In the genomic region with DNA sequence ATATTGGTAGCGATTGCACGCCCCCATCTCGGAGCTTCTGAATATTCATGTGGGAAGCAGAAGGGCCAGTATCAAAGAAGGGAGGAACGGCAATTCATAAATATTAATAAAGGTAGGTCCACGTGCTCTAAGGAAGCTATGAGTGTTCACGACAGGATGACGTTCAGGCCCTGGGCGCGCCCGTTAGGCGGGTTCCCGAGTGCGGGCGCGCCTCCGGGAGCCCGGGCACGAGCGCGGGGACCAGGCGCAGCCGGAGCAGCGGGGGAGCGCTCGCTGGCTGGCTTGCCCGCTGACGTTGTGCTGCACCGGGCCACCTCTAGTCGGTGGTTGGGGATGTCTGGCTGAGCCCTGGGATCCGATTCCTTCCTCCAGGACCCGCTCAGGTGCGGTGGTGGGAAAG, we compare ENCODE assay signal across 8 mouse cellular contexts. TPM values are rescaled to one million over a fixed set of nuclear protein-coding genes. Genes with fewer than 3 reads are reported as not detected.
DNase-seq lines count a peak whose midpoint lies in the region; ATAC-seq and TF ChIP-seq lines count a peak whose summit lies in the region.

No protein-coding gene starts in this region.

- peak overlapping the region; percentile 67 for H3K4me2 ChIP-seq in liver, postnatal 0 days (ENCODE audit: low read depth, low read length)

- TF ChIP-seq EP300 in liver, postnatal 0 days (IDR thresholded peaks at IDR 0.05; ENCODE audit: low read depth): no peak

- TF ChIP-seq CTCF in liver, postnatal 0 days (IDR thresholded peaks at IDR 0.05; ENCODE audit: low read depth): no peak

- DNase-seq in ZHBTc4 (ENCODE audit: low read depth, low spot score): peak; percentile 81
- peak; percentile 96 to 97 for DNase-seq in cerebellum, postnatal 10 days
- DNase-seq in frontal cortex, postnatal 10 days (ENCODE audit: low spot score in 2 of 2): peak; percentile 87 to 88
- DNase-seq in layer of hippocampus, adult 8-10 months (ENCODE audit: low spot score in 2 of 2): peak; percentile 91 to 92
- peak; percentile 58 for DNase-seq in liver, postnatal 0 days
- peak; percentile 37 for DNase-seq in ovary, adult 18-20 months (ENCODE audit: low spot score)
- peak; percentile 61 to 62 for DNase-seq in urinary bladder, postnatal 4 days (ENCODE audit: low spot score in 2 of 2)

- WGBS in liver, postnatal 0 days (ENCODE audit: insufficient replicate concordance): under 1% methylated on average over 32 of the region's 32 CpGs

- H3K27ac ChIP-seq in liver, postnatal 0 days (ENCODE audit: low read depth): no peak overlapping the region

- H3K4me3 ChIP-seq in liver, postnatal 0 days (ENCODE audit: low read depth, low read length): peak overlapping the region; percentile 37

- H3K36me3 ChIP-seq in liver, postnatal 0 days (replicated peaks; ENCODE audit: insufficient read depth, low read length): no peaks in the 10 kb centered on the region

- H3K4me1 ChIP-seq in liver, postnatal 0 days (ENCODE audit: insufficient read depth): no peaks in the 10 kb centered on the region; the same call in 1 of the 2 replicates

- no peaks in the 10 kb centered on the region for H3K9me3 ChIP-seq in liver, postnatal 0 days (ENCODE audit: low read length)

- H3K9ac ChIP-seq in liver, postnatal 0 days (replicated peaks): no peak overlapping the region

- peak; percentile 51 to 81 for ATAC-seq in hematopoietic stem cell, adult 5-6 weeks (replicated peaks in 1 of 2; ENCODE audit: insufficient read depth in 1 of 2, low FRiP score in 2 of 2, low TSS enrichment in 1 of 2, low read depth in 1 of 2, poor library complexity in 2 of 2, severe bottlenecking in 2 of 2)
- ATAC-seq in liver, postnatal 0 days: peak; percentile 91

- H3K27me3 ChIP-seq in liver, postnatal 0 days (ENCODE audit: insufficient read depth, low read length): peaks cover 28% of the 10 kb centered on the region

RNA-seq across cellular contexts. Expression of a gene that starts 10.9 kb away (rescaled TPM):
- total RNA-seq in hematopoietic stem cell, adult 5-6 weeks (2017): 1.1 TPM in 1 of 2 replicates, not detected in the other
- 100 to 1,000 TPM; 259 to 276 (median 263) TPM for total RNA-seq in layer of hippocampus, adult 8-10 months (2022)
- 0.15 and 0.50 TPM in 2 replicates for polyA plus RNA-seq in liver, postnatal 0 days (2015; fragmentation: Nextera tagmentation; extraction: Ambion mirVana)

RNA-seq across cellular contexts. Expression of a gene that starts 35.3 kb away (rescaled TPM):
- 42.8 and 45.1 TPM in 2 replicates for total RNA-seq in hematopoietic stem cell, adult 5-6 weeks (2017)
- total RNA-seq in layer of hippocampus, adult 8-10 months (2022): 100 to 1,000 TPM in 2 of 4 experiments, 10 to 100 TPM in 2; 90.8 to 109 (median 99.9) TPM
- 61.6 and 62.5 TPM in 2 replicates for polyA plus RNA-seq in liver, postnatal 0 days (2015; fragmentation: Nextera tagmentation; extraction: Ambion mirVana)

Comparison
In these comparisons a context has a peak if more than half of its experiments do, and no peak if none do; other contexts are left out.
1. DNase-seq: peak in every context shown above with its lines; median percentile 96 in cerebellum, postnatal 10 days; 92 in layer of hippocampus, adult 8-10 months; 88 in frontal cortex, postnatal 10 days; 81 in ZHBTc4; 62 in urinary bladder, postnatal 4 days; 58 in liver, postnatal 0 days; 37 in ovary, adult 18-20 months.
2. RNA of a gene that starts 10.9 kb away (total RNA-seq): 259 to 276 TPM in layer of hippocampus, adult 8-10 months; 1.1 TPM in hematopoietic stem cell, adult 5-6 weeks; every median in the first group is over 100 times any median in the second.